Mouse (Mus musculus): Measurements from ENCODE around the gene Morc3.

The Morc3 gene

DNA sequence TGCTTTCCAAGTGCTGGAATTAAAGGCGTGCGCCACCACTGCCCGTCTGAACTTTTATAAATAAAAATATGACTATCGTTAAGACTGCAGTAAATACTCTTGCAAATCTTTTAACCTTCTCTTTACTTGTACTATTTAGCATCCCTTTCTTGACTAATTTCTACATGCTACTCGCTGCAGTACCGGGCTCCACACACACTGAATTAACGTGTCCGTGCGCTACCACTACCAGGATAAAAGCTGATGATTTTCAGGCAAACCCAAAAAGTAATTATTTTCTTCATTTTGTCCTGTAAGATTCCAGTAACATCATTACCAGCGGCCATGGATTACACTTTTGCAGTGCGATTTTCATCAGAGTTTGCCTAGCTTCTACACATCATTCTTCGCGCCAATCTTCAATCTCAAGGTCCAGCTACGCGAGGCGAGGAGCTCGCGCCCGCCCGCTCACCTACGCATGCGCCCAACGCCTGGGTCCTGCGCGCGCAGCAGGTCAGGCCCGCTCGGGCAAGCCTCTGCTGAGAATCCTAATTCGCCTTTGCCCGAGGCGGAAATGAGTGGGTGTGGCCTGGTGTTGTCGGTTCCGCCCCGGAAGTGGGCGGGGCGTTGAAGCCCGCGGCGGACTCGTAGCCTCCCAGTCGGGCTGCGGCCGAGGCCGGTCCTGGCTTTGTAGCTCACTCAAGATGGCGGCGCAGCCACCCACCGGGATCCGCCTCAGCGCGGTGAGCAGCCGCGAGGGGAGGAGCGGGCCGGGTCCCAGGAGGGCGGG is at the start of gene Morc3:
Gene Morc3, plus strand, starts transcription at position 495 of the 769 bp plus-strand sequence.
- peak; percentile 100 for DNase-seq

DNA sequence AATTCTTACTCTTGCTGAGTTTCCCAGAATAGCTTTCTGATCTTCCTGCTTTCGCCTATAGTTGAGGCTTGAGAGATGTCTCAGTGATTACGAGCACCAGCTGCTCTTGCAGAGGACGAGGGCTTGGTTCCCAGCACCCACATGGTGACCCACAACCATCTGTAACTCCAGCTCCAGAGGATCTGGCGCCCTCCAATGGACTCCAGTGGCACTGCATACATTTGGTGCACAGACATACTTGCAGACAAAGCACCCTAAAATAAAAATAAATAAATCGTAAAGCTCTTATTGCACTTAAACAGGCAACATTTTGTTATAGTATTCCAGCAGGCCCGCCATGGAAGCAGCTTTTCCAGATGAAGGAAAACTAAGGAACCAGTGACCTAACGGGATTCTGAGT is 47.7 kb upstream of the Morc3 start:
- no peak for DNase-seq

DNA sequence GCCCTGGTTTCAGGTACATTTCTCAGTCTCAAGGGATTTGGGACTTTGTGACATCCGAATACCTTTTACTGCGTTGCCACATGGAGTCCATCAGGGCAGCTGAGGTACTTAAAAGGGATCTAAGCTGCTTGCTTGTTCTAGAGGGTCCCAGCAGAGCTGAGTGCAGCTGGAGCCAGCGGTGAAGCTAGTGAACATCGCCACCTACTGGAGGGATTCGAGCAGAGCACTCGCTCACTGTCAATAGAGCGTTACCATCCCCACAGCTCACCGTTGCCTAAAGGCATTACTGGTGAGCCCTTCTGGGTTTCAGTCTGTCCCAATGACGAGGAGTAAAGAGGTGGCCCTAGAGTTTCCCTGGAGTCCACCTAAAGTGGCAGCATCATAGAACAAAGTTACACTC is 46.1 kb upstream of the Morc3 start:
- peak; percentile 40 for DNase-seq

DNA sequence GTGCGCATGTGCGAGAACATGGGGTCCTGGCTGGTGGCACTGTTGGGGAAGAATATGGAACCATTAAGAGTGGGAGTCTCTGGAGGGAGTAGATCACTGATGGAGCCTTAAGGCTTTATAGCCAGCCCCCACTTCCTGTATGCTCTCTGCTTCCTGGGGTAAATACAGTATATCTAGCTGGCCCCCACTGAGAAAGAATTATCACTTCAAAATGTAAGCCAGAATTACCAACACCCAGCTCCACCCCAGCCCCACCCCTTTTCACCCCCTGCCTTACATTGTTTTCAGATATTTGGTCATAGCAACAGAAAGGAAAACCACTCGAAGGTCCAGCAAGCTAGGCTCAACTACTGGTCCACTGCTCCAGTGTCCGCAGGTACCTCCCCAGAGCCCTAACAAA is 43.5 kb upstream of the Morc3 start:
- DNase-seq = no peak

DNA sequence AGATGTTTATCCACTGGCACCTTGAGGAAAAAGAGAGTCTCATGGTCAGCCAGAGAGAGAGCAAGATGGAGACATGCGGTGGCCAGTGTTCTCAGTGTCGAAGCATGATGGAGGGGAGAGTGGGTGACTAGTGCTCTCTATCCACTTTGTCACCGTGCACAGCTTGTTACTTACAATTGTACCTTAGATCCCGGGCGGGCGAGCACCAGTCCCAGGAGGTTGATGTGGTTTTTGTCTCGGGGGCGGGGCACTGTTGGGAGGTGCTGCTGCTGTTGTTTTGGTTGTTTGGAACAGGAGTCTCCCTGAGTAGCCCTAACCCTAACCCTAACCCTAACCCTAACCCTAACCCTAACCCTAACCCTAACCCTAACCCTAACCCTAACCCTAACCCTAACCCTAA is 43.0 kb upstream of the Morc3 start:
- no peak for DNase-seq

DNA sequence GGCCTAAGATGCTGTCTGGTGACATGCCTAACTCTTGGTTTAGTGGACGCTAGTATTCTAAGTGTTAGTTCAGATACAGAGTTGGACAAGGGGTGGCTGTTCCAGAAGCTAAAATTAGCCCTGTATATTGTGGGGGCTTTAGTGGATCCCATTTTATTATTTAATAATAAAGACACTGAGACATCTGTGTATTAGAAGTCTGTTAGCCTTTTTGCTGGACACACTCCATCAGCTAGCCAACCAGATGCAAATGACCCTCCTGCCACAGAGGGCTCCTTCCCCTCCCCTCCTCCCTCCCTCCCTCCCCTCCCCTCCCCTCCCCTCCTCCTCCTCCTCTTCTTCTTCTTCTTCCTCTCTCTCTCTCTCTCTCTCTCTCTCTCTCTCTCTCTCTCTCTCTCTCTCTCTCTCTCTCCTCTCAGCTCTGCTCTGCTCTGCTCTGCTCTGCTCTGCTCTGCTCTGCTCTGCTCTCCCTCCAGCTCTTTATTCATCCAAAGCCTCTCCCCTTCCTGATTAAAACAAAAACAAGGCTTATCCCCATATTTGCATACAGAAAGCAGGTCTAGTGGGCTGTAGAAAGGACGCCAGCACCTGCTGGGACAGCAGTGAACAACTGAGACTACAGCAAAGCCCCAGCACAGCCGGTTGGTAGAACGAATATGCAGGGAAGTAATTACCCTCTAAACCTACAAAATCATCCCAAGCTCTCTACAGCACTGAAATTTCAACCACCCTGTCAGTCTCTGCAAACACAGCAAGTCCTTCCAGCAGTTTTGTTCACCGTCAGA is 41.8 kb upstream of the Morc3 start:
- DNase-seq = no peak

DNA sequence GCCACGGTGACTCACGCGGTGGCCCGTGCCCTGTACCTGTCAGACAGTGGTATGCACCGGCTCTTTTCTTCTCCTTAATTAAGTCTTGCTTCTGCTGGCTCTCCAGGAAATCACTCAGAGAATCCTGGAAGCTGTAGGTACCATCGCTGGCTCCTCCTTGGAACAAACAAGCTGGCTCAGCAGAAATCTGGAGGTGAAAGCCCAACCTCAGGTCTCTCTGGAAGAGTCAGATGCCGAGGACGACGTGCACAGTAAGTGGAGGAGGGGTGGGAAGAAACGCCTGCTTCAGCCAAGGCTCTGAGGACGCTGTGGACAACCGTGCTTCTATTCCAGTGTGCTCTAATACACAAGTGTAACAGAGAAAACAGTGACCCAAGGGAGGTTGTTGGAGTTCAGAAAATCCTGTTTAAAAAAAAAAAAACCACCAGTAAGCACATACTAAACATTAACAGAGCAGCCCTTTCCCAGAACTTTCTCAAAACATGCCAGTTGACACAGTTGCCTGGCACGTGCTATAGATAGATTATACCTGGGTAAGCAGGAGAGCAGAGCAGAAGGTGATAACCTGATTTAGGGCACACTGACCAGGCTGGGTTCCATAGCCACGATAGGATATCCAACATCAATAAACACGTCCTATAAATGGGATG is 38.8 kb upstream of the Morc3 start:
- DNase-seq = no peak

DNA sequence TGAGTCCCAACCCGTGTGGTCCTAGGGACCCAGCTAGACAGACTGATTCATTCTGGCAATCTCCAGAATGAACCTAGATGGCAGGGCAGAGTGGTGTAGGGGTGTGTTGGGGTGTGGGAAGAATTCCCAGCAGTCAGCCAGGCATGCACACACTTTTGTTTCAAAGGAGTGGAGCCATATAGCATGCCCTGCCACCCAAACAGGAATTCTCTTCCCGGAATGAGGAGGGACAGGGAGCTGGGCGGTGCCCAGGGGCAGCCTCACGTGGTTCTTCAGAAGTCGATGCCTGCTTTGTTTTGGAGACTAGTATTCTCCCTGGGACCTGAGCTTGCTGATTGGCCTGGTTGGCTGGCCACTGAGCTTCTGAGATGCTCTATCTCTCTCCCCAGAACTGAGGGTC is 37.1 kb upstream of the Morc3 start:
- DNase-seq = no peak

DNA sequence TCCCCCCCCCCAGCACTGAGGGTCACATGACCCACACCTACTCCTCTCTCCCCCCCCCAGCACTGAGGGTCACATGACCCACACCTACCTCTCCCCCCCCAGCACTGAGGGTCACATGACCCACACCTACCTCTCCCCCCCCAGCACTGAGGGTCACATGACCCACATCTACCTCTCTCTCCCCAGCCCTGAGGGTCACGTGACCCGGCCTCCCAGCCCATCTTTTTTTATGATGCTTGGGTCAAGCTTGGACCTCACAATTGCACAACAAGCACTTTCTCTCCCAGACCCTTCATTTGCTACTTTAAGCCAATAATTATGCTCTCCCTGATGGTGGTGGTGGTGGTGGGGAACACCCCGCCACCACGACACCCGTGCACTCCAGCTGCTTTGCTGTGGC is 36.5 kb upstream of the Morc3 start:
- no peak for DNase-seq

DNA sequence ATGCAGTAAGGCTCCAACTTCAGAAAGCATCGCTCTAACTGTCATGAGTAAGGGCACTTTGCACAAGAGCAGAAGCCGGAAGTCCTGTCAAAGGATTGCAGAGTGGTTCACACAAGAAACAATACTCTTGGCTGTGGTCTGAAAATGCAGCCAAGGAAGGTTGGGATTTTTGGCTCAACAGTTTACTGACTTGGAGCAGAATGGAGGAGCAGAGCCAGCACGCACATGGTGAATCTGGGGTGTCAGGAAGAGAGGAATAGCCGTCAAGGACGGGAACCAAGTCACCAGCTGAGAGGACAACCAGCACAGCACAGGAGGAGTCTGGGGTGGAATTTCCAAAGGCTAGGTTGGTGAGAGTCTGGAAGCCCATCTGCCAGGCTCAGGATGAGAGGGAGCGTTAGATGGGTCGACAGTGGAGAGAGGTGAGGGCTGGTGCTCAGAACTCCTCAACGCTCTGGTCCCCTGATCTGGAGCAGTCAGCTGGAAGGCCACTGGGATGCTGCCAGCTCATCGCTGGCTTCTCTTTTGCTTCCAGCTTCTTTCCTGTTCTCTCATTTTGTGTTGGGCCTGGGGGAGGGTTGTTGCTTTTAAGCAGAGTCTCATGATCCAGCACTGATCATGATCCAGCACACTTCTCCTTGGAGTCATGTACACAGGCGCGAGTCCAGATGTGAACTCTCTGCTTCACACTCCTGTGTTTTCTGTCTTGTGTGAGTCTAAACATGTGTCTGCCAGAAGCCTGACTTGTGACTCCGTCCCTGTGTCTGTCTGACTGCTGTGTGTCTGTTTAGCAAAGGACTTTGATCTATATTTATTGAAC is 34.7 kb upstream of the Morc3 start:
- DNase-seq = peak; percentile 43

DNA sequence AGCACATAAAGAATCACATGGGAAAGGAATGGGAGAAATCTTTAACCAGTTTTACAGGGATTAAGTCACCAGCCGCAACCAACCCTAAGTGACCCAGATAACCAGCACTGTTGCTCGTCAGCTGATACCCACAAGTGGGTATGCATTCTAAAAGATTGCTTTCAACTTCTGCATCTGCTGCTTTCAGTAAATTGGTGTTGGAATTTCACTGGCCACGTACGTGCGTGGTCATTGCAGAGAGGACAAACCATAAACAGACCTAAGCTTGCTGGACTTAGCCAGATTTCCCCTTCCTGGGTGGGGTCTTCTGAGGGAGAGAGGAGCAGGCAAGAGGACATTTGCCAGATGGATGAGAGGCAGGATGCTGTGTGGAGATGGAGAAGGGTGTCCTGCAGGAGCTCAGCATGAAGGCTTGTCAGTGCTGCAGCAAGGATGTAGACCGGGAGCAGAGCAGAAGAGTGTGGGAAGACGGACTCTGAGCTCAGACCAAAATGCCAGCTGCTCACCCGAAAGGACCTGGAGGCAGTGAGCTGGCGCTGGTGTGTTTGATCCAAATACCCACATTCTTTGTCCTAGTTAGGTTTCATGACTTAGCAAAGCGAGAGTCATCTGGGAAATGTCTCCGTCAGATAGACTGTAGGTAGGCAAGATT is 34.0 kb upstream of the Morc3 start:
- no peak for DNase-seq

DNA sequence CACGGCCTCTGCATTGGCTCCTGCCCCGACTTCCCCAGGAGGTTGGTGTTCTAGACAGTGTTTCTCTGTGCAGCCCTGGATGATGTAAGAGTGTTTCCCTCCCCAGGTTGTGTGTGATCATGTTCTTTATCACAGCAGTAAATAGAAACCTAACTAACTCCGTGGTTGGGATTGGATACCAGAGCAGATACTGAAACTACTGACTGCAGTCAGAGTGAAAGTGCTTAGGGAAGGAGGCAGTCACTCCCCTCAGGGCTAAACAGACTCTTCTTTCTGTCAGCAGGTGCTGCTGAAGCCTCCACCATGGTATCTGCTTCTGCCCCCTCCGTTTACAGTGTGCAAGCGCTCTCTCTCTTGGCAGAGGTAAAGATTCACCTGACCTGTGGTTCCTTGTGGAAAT is 33.3 kb upstream of the Morc3 start:
- DNase-seq = no peak

DNA sequence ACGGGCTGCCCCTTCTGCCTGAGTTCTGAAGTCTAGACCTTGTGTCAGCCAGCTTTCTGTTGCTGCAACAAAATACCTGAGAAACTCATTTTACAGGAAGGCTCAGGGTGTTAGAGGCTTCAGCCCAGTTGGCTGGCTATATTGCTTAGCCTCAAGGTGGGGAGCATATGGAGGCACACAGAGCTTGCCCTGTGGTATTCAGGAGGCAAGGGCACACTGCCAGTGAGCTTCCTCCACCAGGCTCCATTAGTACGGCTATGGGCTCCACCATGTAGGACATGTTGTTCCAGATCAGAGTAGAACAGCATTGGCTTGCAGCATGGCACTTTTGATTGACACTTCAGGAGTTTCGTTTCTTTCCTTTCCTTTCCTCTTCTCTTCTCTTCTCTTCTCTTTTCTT is 32.9 kb upstream of the Morc3 start:
- no peak for DNase-seq

DNA sequence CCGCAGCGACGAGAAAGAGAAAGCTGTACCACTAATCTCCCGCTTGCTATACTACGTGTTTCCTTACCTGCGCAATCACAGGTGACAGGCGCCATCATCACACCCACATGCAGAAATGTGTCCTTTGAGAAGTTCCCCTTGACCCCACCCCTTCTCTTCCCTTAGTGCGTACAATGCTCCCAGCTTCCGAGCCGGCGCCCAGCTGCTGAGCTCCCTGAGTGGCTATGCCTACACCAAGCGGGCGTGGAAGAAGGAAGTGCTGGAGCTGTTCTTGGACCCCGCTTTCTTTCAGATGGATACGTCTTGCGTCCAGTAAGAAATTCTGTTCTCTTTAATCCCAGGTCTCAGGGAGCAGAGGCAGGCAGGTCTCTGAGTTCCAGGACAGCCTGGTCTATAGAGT is 32.0 kb upstream of the Morc3 start:
- DNase-seq = no peak

DNA sequence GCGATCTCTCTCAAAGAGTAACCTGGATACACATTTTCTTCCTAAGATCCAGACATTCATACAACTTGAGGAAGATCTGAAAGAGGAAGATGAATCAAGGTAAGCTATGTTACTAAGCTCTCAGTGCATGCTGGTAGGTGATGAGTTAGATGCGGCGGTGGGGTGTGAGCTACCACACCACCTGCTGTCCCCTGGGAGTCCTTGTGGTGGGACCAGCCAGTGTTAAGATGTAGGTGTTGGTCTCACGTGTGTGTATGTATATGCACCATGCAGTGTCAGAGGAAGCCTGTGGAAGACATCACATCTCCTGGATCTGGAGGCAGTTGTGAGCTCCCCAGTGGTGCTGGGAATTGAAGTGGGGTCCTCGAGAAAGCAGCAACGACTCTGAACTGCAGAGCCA is 24.8 kb upstream of the Morc3 start:
- DNase-seq = no peak

DNA sequence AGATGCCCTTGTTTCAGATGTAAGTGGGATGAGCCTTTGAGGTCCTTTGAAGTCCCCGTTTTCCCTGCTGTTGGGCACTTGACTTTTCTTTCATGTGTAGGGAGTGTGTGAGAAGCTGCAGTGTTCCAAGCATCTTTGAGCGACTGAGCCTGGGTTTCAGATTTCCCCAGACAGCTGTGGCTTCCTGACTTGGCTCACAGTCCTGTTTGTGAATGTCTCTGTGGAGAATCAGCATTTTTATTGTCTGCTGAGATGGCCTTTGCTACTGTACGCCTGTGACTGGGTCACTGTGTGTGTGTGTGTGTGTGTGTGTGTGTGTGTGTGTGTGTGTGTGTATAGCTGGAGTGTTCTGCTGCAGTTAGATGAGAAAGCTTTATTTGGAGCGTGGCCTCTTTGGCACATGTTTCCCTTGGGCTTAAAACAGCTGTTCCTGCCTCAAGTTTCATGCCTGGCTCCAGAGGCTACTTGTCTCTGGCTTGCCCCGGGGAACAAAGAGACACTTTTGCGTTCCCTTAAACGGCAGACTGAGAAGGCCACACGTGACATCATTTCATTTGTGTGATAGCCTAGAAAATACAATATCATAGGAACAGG is 23.9 kb upstream of the Morc3 start:
- no peak for DNase-seq

DNA sequence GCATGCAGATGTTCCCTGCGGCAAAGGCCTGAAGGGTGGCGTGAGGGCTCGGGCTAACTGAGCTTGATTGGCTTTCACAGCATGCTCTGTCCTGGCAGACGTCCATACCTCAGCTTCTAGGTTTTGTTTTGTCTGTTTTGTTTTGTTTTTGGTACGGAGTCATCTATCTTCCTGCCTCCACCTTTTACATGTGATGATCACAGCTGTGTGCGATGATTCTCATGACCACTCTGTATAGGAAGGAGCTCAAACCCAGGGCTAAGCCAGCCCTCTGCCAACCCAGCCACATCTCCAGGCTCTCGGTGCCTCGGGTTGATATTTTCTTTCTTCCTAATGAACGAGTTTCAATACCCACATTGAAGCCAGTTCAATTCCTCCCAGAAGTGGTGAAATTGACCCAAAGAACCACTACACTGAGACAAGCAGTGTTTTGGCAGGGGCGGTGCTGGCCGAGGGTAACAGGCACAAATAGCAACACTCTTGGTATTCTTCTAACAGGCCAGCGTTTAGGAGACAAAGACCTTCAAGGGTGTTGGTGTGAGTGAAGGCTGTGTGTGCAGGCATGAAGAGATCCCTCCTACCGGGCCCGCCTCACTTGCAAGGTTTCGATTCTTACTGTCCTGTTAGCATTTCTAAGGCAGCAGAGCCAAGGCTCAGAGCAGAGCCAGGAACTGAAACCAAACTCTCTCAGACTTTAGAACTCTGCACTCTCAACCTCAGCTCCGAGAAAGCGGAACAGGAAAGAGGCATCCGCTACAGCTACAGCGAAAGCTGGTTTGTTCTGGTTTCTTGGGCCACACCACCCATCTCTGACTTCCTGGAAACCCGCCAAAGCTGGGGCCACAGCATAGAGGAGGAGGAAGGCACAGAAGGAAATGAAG is 15.8 kb upstream of the Morc3 start:
- DNase-seq = no peak

DNA sequence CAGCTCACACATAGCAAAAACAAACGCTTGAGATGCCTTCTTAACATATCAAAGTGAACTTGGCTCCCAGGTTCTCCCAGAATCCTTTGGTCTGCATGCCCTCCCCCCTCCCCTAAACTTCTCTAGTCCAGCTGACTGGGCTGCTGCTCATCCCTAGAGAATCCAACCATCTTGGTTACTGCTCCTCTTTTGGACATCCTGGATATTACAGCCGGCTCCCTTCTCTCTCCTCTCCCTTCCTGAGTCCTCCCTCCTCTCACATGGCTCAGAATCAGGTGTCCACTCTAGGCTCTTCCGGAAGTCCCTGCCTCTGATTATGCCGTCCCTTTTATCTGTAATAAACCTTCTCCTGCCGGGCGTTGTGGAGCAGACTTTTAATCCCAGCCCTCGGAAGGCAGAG is 15.1 kb upstream of the Morc3 start:
- no peak for DNase-seq

DNA sequence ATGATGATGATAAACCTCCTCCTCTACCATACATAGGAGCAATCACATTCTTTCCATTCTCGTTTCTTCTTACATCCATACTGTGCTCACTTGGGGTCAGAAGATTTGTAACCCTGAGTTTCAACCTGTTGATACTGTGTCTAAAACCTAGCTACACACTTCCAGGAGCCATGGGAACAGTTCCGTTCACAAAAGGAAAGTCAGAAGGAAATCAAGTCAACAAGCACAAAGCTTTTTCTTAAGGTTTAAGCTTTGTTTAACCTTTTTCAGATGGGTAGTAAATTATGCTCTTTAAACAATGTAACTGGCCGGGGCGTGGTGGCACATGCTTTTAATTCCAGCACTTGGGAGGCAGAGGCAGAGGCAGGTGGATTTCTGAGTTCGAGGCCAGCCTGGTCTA is 14.6 kb upstream of the Morc3 start:
- DNase-seq = no peak

DNA sequence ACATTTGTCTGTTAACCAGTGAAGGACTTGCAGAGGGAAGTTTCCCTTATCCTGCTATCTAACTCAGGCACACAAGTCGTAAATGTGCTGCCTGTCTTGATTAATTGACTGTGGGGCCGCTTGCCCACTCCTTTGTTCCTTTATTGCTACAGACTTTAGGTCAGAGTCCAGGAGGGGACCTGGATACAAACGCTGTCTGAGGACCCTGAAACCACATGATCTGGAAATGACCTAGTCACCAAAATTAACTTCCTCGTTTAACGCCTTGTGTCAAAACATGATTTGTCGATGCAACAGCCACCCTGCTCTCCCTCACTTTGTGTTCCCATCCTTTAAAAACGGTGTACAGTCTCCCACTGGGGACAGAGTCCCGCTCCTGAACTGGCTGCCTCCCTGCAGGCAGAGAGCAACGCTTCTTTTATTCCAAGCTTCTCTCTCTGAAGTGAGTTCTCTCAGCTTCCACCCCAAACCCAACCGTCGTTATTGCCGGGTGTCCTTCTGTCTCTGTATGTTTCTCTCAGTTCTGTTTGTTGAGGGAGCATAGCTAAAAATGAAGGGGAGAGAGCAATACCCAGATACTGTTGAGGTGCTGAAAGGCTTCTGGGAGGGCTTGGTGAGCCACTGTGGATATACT is 13.1 kb upstream of the Morc3 start:
- DNase-seq = no peak

DNA sequence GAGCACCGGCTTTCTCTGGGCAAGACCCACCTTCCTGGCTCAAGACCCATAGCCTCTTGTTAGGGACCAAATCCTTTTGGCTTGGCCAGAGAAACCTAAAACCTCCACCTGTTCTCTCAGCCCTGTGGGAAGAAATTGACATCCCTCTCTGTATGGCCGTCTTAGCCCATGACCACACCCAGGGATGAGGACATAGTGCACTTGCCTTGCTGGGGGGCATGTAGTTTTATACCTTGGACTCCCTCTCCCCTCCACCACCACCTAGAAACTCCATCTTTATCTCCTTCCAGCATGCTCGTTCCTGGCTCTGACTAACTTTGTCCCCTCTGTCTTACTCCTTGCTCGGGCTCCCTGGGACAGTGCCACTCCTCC is 12.6 kb upstream of the Morc3 start:
- DNase-seq = no peak

All from cerebellum, adult 8-10 months (tissue).